Mouse (Mus musculus) urinary bladder, postnatal 10 days (tissue): ENCODE measurements around the gene Cmbl.

Experiments
- DNase-seq: peaks from one replicate; pipeline ENCODE4 v3.0.0; 2022; ENCODE audit warnings: low spot score

Cmbl gene

GRCm38 (mm10) chr15:31627277-31628154, 62.3 kb downstream of the Cmbl start:
- no peak for DNase-seq

GRCm38 (mm10) chr15:31628180-31628579, 63.0 kb downstream of the Cmbl start:
- DNase-seq, result no peak

DNA sequence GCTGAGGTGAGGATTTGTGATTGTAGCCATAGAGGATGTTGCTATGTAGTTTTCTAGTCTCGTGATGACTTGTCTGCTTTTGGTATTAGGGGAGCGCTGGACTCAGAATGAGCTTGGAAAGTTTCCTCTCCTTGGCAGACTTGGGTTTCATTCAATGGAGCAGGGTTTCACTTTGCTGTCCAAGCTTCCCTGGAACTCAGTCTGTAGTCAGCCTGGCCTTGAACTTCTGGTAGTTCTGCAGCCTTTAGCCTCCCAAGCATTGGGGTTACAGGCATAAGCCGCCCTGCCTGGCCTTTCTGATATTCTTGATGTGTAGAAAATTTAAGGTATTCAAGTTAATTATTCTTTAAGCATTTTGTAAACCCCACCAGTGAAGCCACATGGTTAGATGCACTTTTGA, 64.4 kb downstream of the Cmbl start:
- DNase-seq, result no peak

- no peak for DNase-seq
Observed at GRCm38 (mm10) chr15:31631396-31631858, 66.2 kb downstream of the Cmbl start.

- DNase-seq, result no peak
Observed at GRCm38 (mm10) chr15:31632478-31632877, 67.3 kb downstream of the Cmbl start.

DNA sequence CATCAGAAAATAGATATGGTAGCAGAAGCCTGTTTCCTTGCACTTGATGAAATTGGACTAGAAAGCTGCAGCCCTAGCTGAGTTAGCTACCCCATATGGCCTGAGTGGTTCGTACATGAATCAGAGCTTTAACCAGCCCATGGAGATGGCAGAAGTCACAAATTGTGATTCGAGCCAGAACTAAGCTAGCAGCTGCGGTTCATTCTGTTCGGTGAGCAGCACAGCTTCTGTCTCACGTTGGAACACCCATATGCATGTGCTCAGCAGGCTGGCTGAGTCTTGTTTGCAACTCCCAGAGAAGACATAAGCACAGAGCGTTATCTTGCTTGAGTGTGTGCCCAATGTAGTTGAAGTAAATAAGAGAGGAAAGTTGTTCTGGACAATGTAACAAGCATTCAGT, 69.4 kb downstream of the Cmbl start:
- DNase-seq, result no peak

GRCm38 (mm10) chr15:31636091-31636595, 71.0 kb downstream of the Cmbl start:
- DNase-seq, result no peak
